Mouse (Mus musculus) lung, adult 2 months (tissue): ENCODE measurements around the gene Trim47.

ENCODE experiments used
- CTCF ChIP-seq: fragments of 200-500 bp; IDR thresholded peaks from 2 replicates; pipeline ENCODE4 v1.5.1; 2011; ENCODE audit warnings: mild to moderate bottlenecking, low read length, control low read depth; ENCODE audit not compliant: insufficient read depth
- POLR2A ChIP-seq: fragments of 200-500 bp; IDR thresholded peaks from 2 replicates; pipeline ENCODE4 v1.6.1; 2011; ENCODE audit warnings: low read depth, mild to moderate bottlenecking, control low read depth, low read length, borderline replicate concordance; ENCODE audit errors: extremely low read depth

DNA sequence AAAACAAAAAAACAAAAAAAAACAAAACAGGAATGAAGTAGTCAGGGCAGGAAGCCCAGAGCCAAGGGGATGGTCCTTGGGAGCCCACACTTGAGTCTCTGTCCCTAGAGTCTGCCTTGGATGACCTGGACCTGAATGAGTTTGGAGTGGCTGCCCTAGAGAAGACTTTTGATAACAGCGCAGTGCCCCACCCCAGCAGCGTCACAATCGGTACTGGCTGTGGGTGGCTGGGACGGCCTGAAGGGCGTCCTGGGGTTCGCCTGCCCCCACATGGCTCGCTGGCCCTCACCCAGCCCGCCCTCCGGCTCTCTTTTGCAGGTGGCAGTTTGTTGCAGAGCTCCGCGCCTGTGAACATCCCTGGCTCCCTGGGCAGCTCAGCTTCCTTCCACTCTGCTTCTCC, 71.1 kb downstream of the Trim47 start:
- TF ChIP-seq CTCF (no peak), POLR2A (no peak)
